Mouse (Mus musculus) myocyte (in vitro differentiated cells): ENCODE data around the gene Slc9a2.

Source experiments
- POLR2A ChIP-seq: IDR thresholded peaks from one replicate; pipeline ENCODE4 v1.6.1; 2011; ENCODE audit warnings: low read depth, mild to moderate bottlenecking, control low read depth, moderate library complexity; ENCODE audit not compliant: insufficient read length
- POLR2AphosphoS2 ChIP-seq: IDR thresholded peaks from one replicate; pipeline ENCODE4 v1.6.1; 2011; ENCODE audit warnings: low read depth, control low read depth; ENCODE audit not compliant: insufficient read length

- no peak for TF ChIP-seq POLR2A
- TF ChIP-seq POLR2AphosphoS2: no peak
These were observed 24.7 kb downstream of the Slc9a2 start for GRCm38 (mm10) chr1:40705099-40705498.
